Mouse (Mus musculus) adrenal gland, adult 8-10 months (tissue): ENCODE measurements around the gene Dand5. TPM values are rescaled to one million over a fixed set of nuclear protein-coding genes. Genes with fewer than 3 reads are reported as not detected.

Experiments used
- DNase-seq: peaks from one replicate; pipeline ENCODE4 v3.0.0; 2022
- total RNA-seq, 4 experiments: library from RNA; stranded (reverse); gene quantifications; 2 replicates each; pipeline ENCODE4 v1.2.4; 2022

The Dand5 gene
- total RNA-seq, 4 experiments from 2014 or later = 11.2 to 14.9 (median 12.5) TPM

- DNase-seq = peak; percentile 38
Observed at GRCm38 (mm10) chr8:84799136-84799931, 23.3 kb downstream of the Dand5 start.

DNA sequence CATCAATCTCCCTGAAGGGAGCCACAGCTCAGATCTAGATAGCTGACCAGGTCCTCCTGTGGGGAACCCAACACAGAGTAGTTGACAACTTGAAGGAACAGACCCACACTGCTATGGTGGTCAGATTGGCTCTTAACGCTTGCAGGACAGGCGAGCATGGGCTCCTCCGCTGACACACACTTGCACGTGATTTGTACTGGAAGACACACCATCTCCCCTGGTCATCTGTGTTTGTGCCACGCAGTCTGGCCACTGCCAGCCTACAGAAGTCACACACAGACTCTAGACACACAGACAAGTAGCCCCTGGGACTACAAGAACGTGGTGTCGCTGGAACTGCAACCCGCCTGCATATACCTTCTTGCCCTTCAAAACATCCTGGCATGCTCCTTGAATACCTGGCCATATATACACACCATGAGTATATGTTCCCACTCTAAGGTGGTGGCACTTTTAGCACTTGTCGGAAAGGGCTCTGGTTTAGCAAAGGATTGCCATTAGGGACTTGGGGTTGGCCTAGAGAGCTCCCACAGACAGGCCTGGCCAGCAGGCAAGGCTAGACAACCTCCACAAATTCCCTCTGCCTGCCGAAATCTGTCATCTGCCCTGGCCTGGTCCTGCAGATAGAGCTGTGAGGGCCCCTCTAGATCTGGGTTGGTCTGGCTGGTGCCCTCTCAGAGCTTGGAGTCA lies 24.0 kb downstream of the Dand5 start:
- DNase-seq = no peak

DNA sequence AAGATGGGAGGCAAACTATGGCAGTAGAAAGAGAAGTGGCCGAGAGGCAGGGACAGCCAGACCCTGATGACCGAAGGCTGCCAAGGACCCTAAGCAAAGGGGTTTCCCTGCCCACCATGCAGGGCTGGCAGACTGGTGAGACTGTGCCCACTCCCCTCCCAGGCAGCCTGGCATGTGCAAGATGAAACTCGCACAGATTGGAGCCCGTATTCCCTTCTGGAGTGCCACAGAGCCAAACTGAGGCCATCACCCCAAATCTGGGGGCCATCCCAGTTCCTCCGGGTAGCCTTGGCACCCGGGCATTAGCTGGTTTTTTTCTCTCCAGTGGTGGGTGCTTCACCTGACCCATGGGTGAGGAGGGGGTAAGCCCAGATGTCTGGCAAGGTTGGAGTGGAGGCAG lies 24.7 kb downstream of the Dand5 start:
- DNase-seq = no peak

- no peak for DNase-seq
Observed at GRCm38 (mm10) chr8:84797256-84797797, 25.3 kb downstream of the Dand5 start.

GRCm38 (mm10) chr8:84794486-84794885 lies 28.1 kb downstream of the Dand5 start:
- DNase-seq = no peak

GRCm38 (mm10) chr8:84793791-84794485 lies 28.7 kb downstream of the Dand5 start:
- DNase-seq = no peak

DNA sequence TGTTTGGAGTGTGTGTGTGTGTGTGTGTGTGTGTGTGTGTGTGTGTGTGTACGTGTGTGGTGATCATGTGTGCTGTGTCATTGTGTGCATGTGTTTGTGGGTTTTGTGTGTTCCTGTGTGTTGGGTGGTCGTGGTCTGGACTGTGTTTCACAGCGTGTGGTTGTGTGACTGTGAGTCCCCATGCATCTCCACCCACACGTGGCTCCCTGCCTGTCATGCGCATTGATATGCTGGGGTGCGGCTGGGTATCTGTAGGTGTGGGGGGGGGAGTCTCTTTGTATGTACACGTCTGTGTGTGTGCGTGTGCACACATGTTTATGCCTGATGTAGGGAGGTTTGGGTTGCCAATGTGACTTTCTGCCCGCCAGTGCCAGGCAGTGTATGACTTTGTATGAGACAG lies 29.5 kb downstream of the Dand5 start:
- DNase-seq = no peak

DNA sequence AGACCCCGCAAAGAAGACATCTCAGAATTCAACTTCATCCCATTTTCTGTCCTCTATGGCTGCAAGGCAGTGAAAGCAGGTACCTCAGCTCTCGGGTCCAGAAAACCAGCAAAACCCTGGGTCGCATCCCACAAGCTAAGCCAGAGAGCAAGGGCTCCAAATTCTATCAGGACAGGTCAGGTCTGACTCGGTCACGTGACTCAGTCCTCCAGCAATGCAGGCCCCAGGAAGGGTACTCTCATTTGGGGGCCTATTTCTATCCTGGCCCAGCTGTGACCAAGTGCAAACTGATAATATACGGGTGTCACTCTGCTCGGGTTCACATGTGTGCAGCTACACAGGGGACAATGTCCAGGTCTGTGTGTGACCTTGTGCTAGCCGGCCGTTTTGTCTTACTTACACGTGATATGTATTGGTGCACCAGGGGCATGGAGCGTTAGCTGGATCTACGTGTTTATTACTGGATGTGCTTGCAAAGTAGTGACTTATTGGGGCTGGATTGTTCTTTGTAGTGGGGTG lies 30.1 kb downstream of the Dand5 start:
- no peak for DNase-seq

DNA sequence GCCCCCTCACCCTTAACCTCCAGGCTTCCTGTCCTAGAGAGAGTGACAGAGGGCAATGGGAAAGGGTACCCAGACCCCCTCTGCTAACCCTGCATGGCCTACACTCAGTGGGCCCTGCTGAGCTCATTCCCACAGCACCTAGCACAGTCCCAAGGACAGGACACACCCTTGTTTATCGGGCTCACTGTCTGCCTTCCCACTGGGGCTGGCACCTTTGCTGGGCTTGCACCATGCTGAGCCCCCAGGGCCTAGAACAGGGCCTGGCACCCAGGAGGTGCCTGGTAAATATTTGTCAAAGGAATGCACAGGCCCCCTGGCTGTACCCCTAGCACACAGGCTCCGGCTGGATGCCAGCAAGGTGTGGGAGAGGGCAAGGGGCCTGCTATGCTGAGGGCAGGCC lies 32.1 kb downstream of the Dand5 start:
- DNase-seq = no peak

DNA sequence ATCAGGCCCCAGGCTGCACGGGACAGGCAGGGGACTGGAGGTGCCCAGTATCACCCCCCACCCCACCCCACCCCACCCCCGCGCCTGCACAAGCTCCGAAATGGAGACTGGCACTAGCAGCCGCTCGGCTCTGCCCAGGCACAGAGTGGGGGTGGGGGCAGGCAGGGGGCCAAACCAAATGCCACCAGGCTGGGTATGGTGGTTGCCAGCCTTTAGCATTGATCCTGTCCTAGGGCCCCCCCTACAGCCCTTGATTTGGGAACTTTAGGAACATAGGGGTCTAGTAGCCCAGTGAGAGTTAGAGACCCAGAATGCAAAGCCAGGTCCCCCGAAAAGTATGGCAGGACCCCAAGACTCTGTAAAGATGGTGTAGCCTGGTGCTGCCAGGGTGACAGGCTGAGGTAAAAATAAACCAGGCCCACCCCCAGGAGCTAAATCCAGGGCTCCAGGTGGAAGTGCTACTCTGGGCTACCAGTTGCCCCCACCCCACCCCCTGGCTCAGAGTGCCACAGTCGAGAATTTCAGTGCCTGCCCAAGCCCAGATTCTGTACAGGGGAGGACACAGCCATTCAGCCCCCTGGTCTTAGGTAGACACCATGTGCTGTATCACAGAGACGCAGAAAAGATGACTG lies 32.7 kb downstream of the Dand5 start:
- DNase-seq = no peak

- no peak for DNase-seq
Observed at GRCm38 (mm10) chr8:84789345-84789744, 33.3 kb downstream of the Dand5 start.

DNA sequence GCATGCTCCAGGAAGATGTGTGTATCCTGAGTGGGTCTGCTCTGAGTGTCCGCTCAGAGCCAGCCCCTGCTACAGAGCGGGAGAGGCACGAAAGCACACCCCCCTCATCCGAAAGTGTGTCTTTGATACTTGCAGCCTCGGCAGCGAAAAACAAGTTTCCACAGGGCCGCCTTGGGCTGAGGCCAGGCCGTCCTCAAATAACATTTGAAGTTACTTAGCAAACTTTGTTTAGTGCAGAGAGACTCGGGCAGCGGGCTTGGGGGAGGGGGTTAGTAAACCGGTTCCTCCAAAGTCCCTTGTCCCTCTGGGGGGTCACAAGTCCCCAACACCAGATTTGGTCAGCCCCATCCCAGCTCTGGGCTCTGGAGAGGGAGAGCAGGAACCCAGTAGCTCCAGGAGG lies 33.7 kb downstream of the Dand5 start:
- DNase-seq = no peak

DNA sequence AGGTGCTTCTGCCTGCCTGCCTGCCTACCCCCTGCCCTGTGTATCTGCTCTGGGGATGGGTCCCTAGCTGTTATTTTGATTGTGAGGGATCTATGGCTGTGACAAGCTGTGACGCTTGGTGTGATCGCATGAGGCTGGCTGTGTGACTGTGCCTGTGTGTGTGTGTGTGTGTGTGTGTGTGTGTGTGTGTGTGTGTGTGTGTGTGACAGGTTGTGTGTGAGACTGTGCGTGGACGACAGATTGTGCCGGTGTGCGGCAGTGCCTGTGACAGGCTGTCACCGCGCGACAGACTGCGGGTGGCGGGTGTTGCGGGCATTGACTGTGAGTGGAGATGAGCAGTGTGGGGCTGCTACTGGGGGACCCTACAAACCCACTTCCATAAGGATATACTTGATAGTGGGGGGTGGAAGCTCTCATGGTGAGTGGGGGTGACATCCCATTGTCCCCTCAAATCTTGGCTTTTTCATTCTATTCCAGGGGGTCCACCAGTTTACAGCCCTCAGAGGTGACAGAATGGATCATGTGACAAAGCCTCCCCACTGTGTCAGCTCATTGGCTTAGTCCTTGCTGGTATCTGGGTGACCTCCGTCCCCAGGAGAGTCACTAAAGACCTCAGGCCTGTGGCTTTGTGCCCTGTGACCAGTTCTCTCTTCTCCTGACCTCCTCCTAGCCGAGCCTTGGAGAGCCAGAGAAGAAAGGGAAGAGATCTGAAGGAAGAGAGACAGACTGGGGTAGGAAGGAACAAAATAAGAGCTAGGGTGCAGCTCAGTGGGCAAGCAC lies 34.9 kb downstream of the Dand5 start:
- DNase-seq = no peak

DNA sequence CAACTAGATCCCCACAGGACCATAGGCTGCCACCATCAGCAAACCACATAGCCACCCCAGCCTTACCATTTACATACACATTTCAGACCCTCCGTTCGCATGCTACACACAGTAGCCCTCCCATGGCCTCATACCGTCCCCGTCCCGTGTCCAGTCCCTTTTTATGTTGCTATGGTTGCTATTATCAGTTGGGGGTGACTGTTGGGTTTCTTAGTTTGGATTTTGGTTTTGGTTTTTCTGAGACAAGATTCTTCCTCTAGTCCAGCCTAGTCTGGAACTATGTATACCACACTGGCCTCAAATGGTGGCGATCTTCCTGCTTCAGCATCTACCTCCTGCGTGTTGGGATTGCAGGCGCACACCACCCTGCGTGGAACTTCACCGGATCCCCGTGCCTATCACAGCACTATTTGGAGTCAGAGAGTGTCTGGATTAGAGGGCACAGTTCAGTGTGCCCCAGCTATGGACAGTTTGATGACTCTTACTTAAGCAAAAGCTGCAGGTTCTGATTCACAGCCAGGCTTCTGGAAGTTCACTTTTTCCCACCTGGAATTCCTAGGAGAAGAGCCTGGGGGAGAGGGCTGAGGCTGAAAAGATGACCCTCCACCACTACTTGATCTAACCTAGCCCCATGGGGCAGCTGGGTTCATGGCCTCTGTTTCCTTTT lies 35.7 kb downstream of the Dand5 start:
- no peak for DNase-seq

DNA sequence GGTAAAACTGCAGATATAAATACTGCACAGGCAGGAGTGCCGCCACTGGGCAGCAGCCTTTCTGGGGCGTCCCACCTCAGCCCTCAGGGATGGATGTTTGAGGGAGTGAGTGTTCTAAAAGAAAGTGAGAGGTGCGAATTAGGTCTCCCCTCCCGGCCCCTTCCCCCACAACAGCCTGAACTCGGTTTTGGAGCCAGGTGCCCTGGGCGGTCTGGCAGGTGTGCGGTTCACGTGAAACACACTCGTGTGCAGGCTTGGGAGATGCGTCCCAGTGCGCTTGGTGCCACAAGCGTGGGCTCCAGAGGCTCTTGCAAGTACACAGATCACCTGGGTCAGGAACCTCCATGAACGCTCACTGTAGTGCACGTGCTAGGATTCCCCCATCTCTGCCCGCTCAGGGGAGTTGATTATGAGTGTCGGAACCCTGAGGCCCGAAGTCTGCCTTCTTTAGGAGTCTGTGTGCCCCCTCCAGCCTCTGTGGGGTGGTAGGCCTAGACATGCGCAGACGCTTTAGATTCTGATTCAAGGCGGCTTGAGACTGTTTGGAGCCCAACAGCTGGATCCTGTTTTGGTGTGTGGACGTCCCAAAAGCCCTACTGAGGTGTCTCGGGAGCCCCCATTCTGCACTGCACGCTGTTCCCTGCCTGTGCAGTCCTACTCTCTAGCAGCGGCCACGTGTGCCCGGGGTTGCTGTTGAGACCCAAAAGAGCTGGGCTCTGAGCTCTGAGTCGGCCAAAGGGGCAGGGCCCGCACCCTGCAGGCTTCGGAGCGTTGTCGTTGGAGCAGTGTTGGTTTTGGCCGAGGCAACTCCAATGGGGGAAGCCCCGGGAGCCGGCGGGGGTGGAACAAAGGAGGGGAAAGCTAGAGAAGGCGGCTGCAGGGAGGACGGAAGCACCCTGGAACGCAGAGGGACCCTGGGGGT lies 36.6 kb downstream of the Dand5 start:
- DNase-seq = no peak

DNA sequence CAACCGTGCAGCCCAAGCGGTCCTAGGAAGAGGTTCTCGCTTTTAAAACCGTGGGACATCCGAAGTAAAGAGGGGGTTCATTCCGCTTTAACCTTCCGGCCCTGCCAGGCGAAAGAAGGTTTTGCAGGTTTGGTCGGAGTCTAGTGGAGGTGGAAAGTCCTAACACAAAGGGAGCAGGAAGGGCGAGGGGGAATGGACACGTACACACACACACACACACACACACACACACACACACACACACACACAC lies 37.2 kb downstream of the Dand5 start:
- DNase-seq = no peak

GRCm38 (mm10) chr8:84784681-84785505 lies 37.7 kb downstream of the Dand5 start:
- DNase-seq = no peak

DNA sequence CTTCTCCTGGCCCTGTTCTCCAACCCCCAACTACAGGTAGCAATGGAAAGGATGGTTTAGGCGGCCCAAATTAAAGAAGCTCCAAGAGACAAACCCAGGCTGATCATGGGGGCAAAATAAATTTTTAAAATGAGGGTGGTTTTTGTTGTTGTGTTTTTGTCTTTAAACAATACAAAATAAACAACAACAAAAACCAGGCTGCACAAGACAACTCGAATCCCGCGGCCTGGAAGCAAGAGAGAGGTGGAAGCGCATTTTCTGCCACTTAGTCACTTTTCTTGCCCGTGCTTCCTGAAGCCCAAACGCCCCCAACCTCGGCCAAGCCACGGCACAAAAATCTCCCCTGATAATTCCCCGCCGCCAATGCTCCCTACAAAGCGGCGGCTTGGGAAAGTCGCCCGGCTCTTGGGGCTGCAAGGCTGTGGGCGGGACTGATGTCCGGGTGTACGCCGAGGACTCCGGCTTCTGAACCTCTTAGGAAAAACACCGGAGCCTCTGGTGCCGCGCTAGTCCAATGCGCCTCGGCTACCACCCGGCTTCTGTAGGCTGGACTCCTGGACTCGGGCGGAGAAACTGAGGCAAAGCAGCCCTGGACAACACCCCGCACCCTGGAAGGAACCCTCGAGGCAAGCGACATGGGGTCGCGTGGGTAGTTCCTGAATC lies 38.6 kb downstream of the Dand5 start:
- DNase-seq = no peak
